Mouse (Mus musculus): Measurements from ENCODE around the gene Nfasc. TPM values are rescaled to one million over a fixed set of nuclear protein-coding genes. Genes with fewer than 3 reads are reported as not detected.

Nfasc gene
- total and polyA plus RNA-seq, 3 experiments: 0.04 TPM; not detected in 2

- TF ChIP-seq BHLHE40 (IDR thresholded peaks at IDR 0.05; ENCODE audit: low read depth, low read length) (no peak), UBTF (IDR thresholded peaks at IDR 0.05; ENCODE audit: low read depth, low read length) (no peak), ZMIZ1 (IDR thresholded peaks at IDR 0.05; ENCODE audit: low read depth, low read length) (no peak)
These were observed 158.5 kb downstream of the Nfasc start for GRCm38 (mm10) chr1:132582998-132583604.

GRCm38 (mm10) chr1:132581845-132582839, 159.5 kb downstream of the Nfasc start:
- no peak overlapping the region for H3K9ac ChIP-seq (ENCODE audit: insufficient read depth, low read depth)
- H3K27me3 ChIP-seq (replicated peaks): peaks cover 50% of the 10 kb centered on the region
- dilution Hi-C loops (cut with MboI; ENCODE audit: extremely low pct_ligation_motif_present, extremely low pct_unique_long_range_greater_than_20kb, low sequenced_read_pairs) (no loop called here), in situ Hi-C loops (cut with MboI; ENCODE audit: low pct_ligation_motif_present, low pct_unique_long_range_greater_than_20kb, low sequenced_read_pairs) (no loop called here)
- no peak overlapping the region; the same call in 1 of the 2 replicates for H3K4me2 ChIP-seq (ENCODE audit: insufficient read depth, low read depth, poor library complexity, severe bottlenecking)
- H3K27ac ChIP-seq (ENCODE audit: insufficient read depth, low read depth): no peak overlapping the region
- no peaks in the 10 kb centered on the region for H3K79me2 ChIP-seq (replicated peaks; ENCODE audit: control insufficient read depth, extremely low read depth, insufficient read depth, poor library complexity, severe bottlenecking)
- H3K4me1 ChIP-seq (ENCODE audit: control insufficient read depth in 1 of 2, insufficient read depth in 2 of 2): peaks cover 18 to 40% of the 10 kb centered on the region in 2 experiments
- peak overlapping the region in 1 of 3 experiments; percentile 9 for H3K4me3 ChIP-seq (replicated peaks in 1 of 3; ENCODE audit: low read depth in 2 of 3, low read length in 2 of 3, poor library complexity in 1 of 3)
- H3K36me3 ChIP-seq (replicated peaks in 1 of 2; ENCODE audit: control insufficient read depth in 1 of 2, insufficient read depth in 1 of 2, low read length in 1 of 2): no peaks in the 10 kb centered on the region
- no peaks in the 10 kb centered on the region for H3K9me3 ChIP-seq (replicated peaks; ENCODE audit: low read length)
- DNase-seq (ENCODE audit: extremely low read depth): peak; percentile 73
- TF ChIP-seq RCOR1 (conservative IDR thresholded peaks at IDR 0.05; ENCODE audit: low read depth, low read length) (no peak; the same call in 1 of the 2 replicates), CHD2 (IDR thresholded peaks at IDR 0.05; ENCODE audit: low read length) (0 out of 2 replicates have a peak, but pooled peaks have one; percentile 22), POLR2AphosphoS2 (IDR thresholded peaks at IDR 0.05; ENCODE audit: low read depth, low read length) (no peak), EP300 (IDR thresholded peaks at IDR 0.05; ENCODE audit: low read length) (peak; percentile 69), ZMIZ1 (IDR thresholded peaks at IDR 0.05; ENCODE audit: low read depth, low read length) (no peak), UBTF (IDR thresholded peaks at IDR 0.05; ENCODE audit: low read depth, low read length) (no peak), ZNF384 (IDR thresholded peaks at IDR 0.05; ENCODE audit: low read depth, low read length) (peak; percentile 57; the same call in 1 of the 2 replicates), MAX (IDR thresholded peaks at IDR 0.05; ENCODE audit: low read length) (no peak), TCF12 (IDR thresholded peaks at IDR 0.05; ENCODE audit: low read depth, low read length) (peak; percentile 54; the same call in 1 of the 2 replicates), RAD21 (IDR thresholded peaks at IDR 0.05; ENCODE audit: low read depth, low read length) (no peak), POLR2A (IDR thresholded peaks at IDR 0.05; ENCODE audit: low read depth, low read length) (no peak), MYC (IDR thresholded peaks at IDR 0.05; ENCODE audit: low read depth, low read length) (no peak), HCFC1 (IDR thresholded peaks at IDR 0.05; ENCODE audit: low read depth, low read length) (no peak), USF1 (IDR thresholded peaks at IDR 0.05; ENCODE audit: low read depth, low read length) (no peak), ZKSCAN1 (IDR thresholded peaks at IDR 0.05; ENCODE audit: borderline replicate concordance, low read depth, low read length) (no peak), IRF4 (IDR thresholded peaks at IDR 0.05; ENCODE audit: low read depth, low read length) (peak; percentile 19; the same call in 1 of the 2 replicates), PAX5 (IDR thresholded peaks at IDR 0.05; ENCODE audit: low read length) (no peak), JUND (conservative IDR thresholded peaks at IDR 0.05; ENCODE audit: low read depth, low read length) (peak; percentile 39; the same call in 1 of the 2 replicates), CTCF (conservative IDR thresholded peaks at IDR 0.05 in 1 of 2, IDR thresholded peaks at IDR 0.05 in 1 of 2; ENCODE audit: low read depth in 2 of 2, low read length in 2 of 2) (no peak), NELFE (IDR thresholded peaks at IDR 0.05; ENCODE audit: low read depth, low read length) (no peak), BHLHE40 (IDR thresholded peaks at IDR 0.05; ENCODE audit: low read depth, low read length) (peak; percentile 94), ZC3H11A (IDR thresholded peaks at IDR 0.05; ENCODE audit: low read depth, low read length) (no peak), JUN (IDR thresholded peaks at IDR 0.05; ENCODE audit: insufficient read depth, low read depth, low read length) (0 out of 2 replicates have a peak, but pooled peaks have one; percentile 11), MEF2A (IDR thresholded peaks at IDR 0.05; ENCODE audit: borderline replicate concordance, low read depth, low read length) (no peak), TBP (conservative IDR thresholded peaks at IDR 0.05; ENCODE audit: low read depth, low read length) (no peak), MAFK (IDR thresholded peaks at IDR 0.05; ENCODE audit: insufficient replicate concordance, low read length) (no peak), SIN3A (IDR thresholded peaks at IDR 0.05; ENCODE audit: low read length) (no peak), MXI1 (IDR thresholded peaks at IDR 0.05; ENCODE audit: low read depth, low read length) (no peak), ETS1 (conservative IDR thresholded peaks at IDR 0.05; ENCODE audit: low read depth, low read length) (peak; percentile 80)

More at GRCm38 (mm10) chr1:132582998-132583604, 158.5 kb downstream of the Nfasc start:
- H3K27me3 ChIP-seq (replicated peaks): peaks cover 44% of the 10 kb centered on the region
- no peaks in the 10 kb centered on the region for H3K36me3 ChIP-seq (replicated peaks in 1 of 2; ENCODE audit: control insufficient read depth in 1 of 2, insufficient read depth in 1 of 2, low read length in 1 of 2)
- peaks cover 18 to 40% of the 10 kb centered on the region in 2 experiments for H3K4me1 ChIP-seq (ENCODE audit: control insufficient read depth in 1 of 2, insufficient read depth in 2 of 2)
- no peak overlapping the region for H3K27ac ChIP-seq (ENCODE audit: insufficient read depth, low read depth)
- in situ Hi-C loops (cut with MboI; ENCODE audit: low pct_ligation_motif_present, low pct_unique_long_range_greater_than_20kb, low sequenced_read_pairs): no loop called here
- no peak overlapping the region for H3K9ac ChIP-seq (ENCODE audit: insufficient read depth, low read depth)
- H3K4me2 ChIP-seq (ENCODE audit: insufficient read depth, low read depth, poor library complexity, severe bottlenecking): no peak overlapping the region
- peak overlapping the region in 1 of 3 experiments; percentile 9 for H3K4me3 ChIP-seq (replicated peaks in 1 of 3; ENCODE audit: low read depth in 2 of 3, low read length in 2 of 3, poor library complexity in 1 of 3)
- dilution Hi-C loops (cut with MboI; ENCODE audit: extremely low pct_ligation_motif_present, extremely low pct_unique_long_range_greater_than_20kb, low sequenced_read_pairs): no loop called here
- no peaks in the 10 kb centered on the region for H3K9me3 ChIP-seq (replicated peaks; ENCODE audit: low read length)
- H3K79me2 ChIP-seq (replicated peaks; ENCODE audit: control insufficient read depth, extremely low read depth, insufficient read depth, poor library complexity, severe bottlenecking): no peaks in the 10 kb centered on the region
- no peak for DNase-seq (ENCODE audit: extremely low read depth)
